Mouse (Mus musculus) activated CD4-positive, CD25-positive, alpha-beta regulatory T cell, adult 4 months (primary cell): ENCODE results near the gene Abat. TPM values are rescaled to one million over a fixed set of nuclear protein-coding genes. Genes with fewer than 3 reads are reported as not detected.
"Not testable (repeated sequence)": the region's sequence is repeated elsewhere in the genome, so short reads cannot be mapped to it uniquely, and the experiment has no call there.

Experiments
- ATAC-seq: one replicate; pipeline ENCODE4 v1.8.0; 2017
- polyA plus RNA-seq, 2 experiments: library from polyadenylated mRNA; unstranded; fragments of 100-300 nt; shearing (Covaris generic); gene quantifications; one replicate each; pipeline ENCODE4 v1.2.1; 2017

Abat gene
- polyA plus RNA-seq, 2 experiments from 2014 or later: 1.3 TPM

DNA sequence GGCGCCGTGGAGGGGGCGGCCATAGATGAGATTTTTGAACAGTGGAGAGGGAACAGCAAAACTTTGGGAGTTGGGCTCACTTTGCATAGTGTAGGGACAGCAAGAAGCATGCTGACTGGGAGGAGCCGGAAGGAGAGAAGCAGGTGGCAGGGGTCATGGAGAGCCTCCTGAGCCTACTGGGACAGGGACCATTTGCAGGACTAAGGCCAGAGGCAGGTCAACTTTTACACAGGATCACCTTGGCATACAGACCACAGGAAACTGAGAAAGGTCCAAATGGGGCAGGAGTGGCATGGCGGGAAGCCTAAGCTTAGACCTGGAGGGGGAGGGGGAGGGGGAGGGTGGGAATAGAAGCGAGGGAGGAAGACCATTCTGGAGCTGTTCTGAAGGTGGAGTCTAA is 20.2 kb downstream of the Abat start:
- ATAC-seq: no peak

DNA sequence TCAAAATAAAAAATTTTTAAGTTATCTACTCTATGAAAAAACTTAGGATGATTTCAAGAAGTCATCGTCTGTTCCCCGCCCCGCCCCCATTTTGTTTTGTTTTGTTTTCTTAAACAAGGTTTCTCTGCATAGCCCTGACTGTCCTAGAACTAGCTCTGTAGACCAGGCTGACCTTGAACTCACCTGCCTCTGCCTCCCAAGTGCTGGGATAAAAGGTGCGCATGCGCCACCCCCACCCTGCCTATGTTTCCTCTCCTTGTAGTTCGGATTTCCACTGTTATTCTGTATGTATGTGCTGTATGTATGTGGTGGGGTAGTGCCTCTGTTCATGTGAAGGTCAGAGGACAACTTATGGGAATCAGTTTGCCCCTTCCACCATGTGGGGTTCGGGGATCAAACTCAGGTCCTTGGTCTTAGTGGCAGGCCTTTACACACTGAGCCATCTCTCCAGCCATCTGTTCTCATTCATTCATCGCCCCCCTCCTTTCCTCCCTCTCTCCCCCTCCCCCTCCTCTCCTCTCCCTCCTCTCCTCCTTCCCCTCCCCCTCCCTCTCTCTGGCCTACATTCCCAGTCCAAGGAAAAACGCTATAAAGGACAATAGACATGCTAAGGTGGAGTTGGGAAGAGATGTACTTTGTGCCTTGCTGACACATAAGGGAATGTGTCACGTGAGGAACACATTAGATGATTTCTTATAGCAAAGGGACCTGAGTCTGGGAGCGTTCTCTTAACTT is 21.4 kb downstream of the Abat start:
- ATAC-seq: no peak

- ATAC-seq: no peak
Measured at GRCm38 (mm10) chr16:8535411-8535810, 22.2 kb downstream of the Abat start.

- ATAC-seq: no peak
Measured at GRCm38 (mm10) chr16:8539150-8539865, 26.1 kb downstream of the Abat start.

DNA sequence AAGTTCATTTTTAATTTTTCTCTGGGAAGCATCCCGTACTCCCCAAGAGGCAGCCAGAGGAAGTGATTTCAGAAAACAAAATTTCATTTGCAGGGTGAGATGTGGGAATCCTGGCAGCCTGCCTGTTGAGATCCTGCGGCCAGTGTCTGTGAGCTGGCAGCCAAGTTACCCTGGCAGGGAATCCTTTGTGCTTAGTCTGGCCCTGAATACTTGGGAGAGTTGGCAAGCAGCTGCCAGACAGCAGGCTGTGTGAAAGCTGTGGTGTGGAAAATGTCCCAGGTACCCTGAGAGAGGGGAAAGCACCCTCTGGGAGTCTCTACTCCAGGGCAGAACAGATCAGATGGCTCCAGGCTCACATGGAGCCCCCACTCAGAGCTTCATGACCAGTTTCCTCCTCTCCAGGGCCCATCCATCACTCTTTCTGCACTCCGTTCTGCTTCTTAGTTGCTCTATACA is 27.7 kb downstream of the Abat start:
- ATAC-seq: no peak

DNA sequence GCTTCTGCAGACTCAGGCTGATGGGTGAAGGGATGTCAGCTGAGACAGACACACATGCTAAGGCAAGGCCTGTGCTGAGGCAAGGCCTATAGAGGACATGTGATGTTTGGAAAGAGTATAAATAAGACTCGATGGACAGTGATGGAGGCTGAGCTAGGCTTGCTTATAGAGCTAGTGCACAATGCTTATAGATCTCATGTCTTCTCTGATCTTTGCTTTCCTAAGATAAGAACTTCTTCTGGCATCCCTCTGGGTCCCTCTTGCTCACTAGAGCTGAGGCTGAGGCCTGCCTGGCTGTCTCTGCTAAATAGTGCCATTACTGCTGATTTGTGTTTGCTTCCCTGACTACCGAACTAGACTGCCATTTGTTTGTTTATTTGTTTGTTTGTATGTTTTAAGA is 34.6 kb downstream of the Abat start:
- ATAC-seq: no peak

GRCm38 (mm10) chr16:8549506-8549905 is 36.3 kb downstream of the Abat start:
- no peak for ATAC-seq

DNA sequence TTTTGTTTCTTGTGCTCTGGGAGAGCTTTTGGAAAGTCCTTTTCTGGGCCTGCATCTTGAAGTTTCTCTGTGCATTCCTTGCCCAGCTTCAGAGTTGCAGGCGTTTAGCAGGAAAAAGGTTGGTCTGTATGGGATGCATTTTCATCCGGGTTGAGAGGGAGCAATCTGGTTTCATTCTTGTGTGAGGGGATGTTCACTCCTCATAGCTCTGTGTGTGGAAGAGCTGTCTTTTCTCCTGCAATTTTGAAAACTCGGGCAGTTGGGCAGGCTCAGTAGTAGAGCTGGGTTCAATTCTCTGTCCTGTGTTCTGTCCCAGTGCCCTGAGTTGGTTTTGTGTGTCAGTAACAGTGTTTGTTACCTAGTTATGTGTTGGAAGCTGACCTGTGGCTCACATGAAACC is 41.1 kb downstream of the Abat start:
- no peak for ATAC-seq

DNA sequence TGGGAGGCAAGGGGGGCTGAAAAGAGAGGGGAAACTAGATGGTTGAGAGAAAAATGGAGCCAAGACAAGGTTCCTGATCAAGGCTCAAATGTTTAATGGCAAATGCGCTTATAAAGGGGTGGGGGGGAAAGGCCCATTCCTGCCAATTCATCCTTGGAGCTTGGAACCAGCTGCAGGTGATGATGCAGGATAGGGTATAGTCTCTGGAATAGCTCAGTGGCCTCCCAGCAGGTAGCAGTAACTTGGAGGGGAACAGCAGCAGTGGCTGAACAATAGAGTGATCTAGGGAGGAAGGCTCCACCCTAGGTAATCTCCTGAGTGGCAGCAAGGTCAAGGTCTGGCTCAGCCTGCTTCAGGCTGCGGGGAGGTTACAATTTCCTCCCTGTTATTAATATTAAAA is 41.5 kb downstream of the Abat start:
- not testable (repeated sequence) for ATAC-seq

DNA sequence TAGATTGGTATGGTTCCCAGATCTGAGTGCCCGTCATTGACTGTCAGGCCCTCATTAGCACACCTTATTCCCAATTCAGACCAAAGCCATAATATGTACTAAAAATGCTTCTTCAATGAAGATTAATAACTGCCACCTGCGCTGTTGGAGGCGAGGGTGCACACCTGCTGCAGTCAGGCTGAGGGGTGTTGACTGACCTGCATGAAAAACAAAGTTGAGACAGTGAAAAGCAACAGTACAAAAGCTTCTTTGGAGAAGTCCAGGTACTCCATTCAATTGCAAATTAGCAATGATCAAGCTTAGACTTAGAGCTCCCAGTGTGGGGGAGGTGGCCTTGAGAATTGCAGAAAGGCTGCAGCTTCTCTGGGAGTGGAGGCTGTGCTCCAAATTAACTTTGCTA is 42.1 kb downstream of the Abat start:
- ATAC-seq: not testable (repeated sequence)

- no peak for ATAC-seq
Measured at GRCm38 (mm10) chr16:8560079-8560478, 46.9 kb downstream of the Abat start.

DNA sequence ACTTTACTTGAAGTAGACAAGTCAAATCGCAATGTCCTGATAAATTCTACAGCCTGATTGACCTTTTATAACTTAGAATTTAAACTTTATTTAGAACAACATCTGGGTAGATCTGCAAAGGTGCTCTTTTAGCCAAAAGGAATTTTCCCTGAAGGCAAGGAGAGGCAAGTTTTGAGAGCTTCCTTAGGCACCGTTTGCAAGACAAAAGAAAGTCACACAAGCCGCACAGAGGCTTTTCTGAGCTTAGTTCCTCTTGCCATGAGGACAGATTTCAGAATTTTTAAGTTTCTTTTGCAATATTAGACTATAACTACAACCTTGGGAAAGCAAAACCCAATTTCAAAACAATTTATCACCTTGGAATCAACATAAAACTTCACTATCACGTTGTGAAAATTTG is 47.9 kb downstream of the Abat start:
- ATAC-seq: not testable (repeated sequence)

DNA sequence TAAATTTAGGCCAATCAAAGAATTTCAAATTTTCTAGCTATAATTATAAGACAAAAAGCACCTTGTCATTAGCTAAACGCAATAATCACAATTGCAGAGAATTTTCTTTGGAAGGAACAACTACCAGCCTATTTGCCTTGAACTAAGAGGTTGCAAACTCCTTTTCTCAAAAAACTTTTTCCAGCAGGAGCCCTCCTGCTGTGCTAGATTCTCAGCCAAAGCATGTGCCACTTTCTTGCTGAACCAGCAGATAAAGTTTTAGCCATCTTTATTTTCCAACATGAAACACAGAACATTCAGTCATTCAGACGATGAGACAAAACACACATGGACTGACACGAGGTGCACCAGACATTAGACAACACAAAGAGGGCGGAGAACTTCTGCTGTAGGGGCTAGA is 48.6 kb downstream of the Abat start:
- ATAC-seq: not testable (repeated sequence)

DNA sequence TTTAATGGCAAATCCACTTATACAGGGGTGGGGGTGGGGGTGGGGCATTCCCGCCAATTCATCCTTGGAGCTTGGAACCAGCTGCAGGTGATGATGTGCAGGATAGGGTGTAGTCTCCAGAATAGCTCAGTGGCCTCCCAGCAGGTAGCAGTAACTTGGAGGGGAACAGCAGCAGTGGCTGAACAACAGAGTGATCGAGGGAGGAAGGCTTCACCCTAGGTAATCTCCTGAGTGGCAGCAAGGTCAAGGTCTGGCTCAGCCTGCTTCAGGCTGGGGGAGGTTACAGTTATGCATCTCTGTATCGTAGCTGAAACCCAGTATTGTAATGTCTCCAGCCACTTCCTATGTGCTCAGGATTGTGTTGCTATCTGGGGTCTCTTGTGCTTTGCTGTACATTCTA is 49.6 kb downstream of the Abat start:
- not testable (repeated sequence) for ATAC-seq

GRCm38 (mm10) chr16:8564836-8565235 is 51.6 kb downstream of the Abat start:
- no peak for ATAC-seq

GRCm38 (mm10) chr16:8565539-8565938 is 52.3 kb downstream of the Abat start:
- ATAC-seq: no peak

- ATAC-seq: no peak
Measured at GRCm38 (mm10) chr16:8566115-8566711, 53.0 kb downstream of the Abat start.

DNA sequence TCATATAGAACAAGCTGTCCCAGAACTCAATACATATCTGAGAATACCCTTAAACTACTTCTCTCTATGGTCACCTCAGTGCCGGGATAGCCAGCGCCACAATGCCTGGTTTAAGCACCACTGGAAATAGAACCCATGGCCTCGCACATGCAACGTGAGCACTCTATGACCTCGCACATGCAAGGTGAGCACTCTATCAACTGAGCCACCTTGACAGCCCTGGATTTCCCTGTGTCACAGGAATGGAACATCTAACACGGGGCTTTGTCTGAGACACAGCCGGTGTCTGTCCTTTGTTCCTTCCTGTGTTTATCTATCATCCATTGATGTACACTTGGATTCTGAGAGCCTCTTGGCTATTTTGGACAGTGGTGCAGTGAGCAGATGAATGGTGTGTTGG is 55.7 kb downstream of the Abat start:
- no peak for ATAC-seq

GRCm38 (mm10) chr16:8570336-8570735 is 57.1 kb downstream of the Abat start:
- no peak for ATAC-seq

DNA sequence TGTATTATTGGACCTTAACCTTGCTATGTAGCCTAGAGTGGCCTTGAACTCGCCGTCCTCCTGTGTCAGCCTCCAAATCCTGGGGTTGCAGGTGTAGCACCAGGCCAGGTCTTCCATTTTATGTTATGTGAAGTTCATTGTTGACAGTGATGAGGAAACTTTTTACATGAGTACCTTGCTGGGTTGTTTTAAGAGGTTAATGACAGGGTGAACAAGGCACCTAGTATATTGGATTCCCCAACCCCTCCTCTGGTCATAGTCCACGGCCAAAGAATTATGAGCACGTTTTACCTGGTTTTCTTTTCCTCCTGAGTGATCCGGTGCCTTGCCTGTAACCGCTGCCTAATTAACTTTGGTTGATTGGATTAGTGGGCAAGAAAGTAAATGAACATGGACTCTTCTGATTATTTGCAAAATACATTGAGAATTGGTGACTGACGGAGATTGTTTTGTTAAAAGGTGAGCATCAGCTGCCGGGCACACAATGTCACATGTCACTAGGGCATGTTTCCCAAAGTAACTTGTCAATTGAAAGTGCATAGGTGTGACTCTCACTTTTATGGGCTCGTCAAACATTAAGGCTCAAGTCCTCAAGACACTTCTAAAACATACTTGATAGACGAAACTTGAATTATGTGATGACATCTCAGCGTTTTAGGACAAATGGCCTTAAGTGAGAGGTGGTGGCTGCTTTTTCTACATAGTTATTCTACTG is 57.8 kb downstream of the Abat start:
- ATAC-seq: no peak

DNA sequence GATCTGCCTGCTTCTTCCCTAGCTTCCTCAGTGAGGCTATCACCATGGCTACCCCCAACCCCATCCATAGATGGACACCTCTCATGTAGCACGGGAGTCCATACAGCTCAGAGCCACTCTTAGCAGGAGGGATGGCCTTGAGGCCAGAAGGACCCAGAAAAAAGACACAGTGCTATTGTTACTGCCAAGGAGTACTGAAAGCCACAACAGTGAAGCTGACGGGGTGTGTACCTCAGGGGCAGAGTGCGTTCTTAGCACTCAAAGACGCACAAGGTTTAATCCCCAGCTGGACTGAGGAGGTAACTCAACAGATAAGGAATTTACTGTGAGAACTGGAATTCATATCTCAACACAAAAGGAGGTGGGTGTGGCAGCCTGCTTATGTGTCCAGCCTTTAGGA is 59.8 kb downstream of the Abat start:
- no peak for ATAC-seq

DNA sequence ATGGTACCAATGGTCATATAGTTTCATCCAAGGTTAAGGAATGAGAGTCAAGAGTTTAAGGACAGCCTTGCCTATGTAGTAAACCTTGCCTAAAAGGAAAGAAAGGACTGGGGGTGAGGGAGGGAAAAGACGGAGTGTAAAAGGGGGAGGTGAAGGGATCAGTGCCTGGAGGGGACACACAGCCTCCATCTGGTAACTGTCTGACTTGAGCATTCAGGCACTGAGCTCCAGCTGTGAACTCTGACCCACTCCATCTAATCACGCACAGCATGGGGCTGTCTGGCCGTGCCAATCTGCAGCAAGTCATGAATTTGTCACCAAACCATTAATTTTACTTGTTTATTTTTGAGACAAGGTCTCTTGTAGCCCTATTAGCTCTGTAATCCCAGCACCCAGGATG is 60.5 kb downstream of the Abat start:
- no peak for ATAC-seq

- ATAC-seq: no peak
Measured at GRCm38 (mm10) chr16:8574316-8574715, 61.1 kb downstream of the Abat start.
